Mouse (Mus musculus) lung, embryonic 14.5 days (tissue): ENCODE measurements at regions not wholly inside any gene's neighbourhood (a gene's known extent, or its start where the extent isn't known, plus 50 kb on each side); places are given as distances from the start of the nearest gene placed in this dataset.

Experiments used
- ATAC-seq: fragments of 200-750 bp; cut with Nextera tagmentation; 2 replicates; pipeline ENCODE4 v1.8.0; 2017; ENCODE audit warnings: mild to moderate bottlenecking, moderate TSS enrichment, moderate library complexity; ENCODE audit not compliant: insufficient read depth
- DNase-seq: peaks from one replicate; pipeline ENCODE4 v3.0.0-alpha.2; 2015
- H3K27ac ChIP-seq: fragments of 300-500 bp; sonication (generic); 2 replicates; pipeline ENCODE4 v1.5.1; 2014; ENCODE audit warnings: low read depth, mild to moderate bottlenecking, moderate library complexity
- H3K27me3 ChIP-seq: fragments of 300-500 bp; sonication (generic); 2 replicates; pipeline ENCODE4 v1.6.1; 2014; ENCODE audit warnings: low read length, control low read depth; ENCODE audit not compliant: insufficient read depth
- H3K36me3 ChIP-seq: fragments of 300-500 bp; sonication (generic); 2 replicates; pipeline ENCODE4 v1.6.1; 2014; ENCODE audit warnings: control low read depth; ENCODE audit not compliant: insufficient read depth
- H3K4me1 ChIP-seq: fragments of 300-500 bp; sonication (generic); 2 replicates; pipeline ENCODE4 v1.6.1; 2014; ENCODE audit warnings: antibody characterized with exemption, control low read depth; ENCODE audit not compliant: insufficient read depth
- H3K4me2 ChIP-seq: fragments of 300-500 bp; sonication (generic); 2 replicates; pipeline ENCODE4 v1.6.1; 2014; ENCODE audit warnings: mild to moderate bottlenecking
- H3K4me3 ChIP-seq: fragments of 300-500 bp; sonication (generic); 2 replicates; pipeline ENCODE4 v1.5.1; 2014; ENCODE audit warnings: low read depth, low read length
- H3K9ac ChIP-seq: fragments of 300-500 bp; sonication (generic); 2 replicates; pipeline ENCODE4 v1.6.1; 2014
- H3K9me3 ChIP-seq: fragments of 300-500 bp; sonication (generic); 2 replicates; pipeline ENCODE4 v1.6.1; 2016; ENCODE audit warnings: low read depth, low read length, control low read depth
- CTCF ChIP-seq: IDR thresholded peaks from 2 replicates; pipeline ENCODE4 v1.5.1; 2016; ENCODE audit warnings: antibody characterized with exemption, low read depth
- WGBS: fragments of 180-500 bp; shearing (Covaris S2); extraction: QIAGEN DNeasy Blood & Tissue Kit; methylation state at CpG from one replicate; pipeline ENCODE4 v1.1.7; 2014; 5-methylcytosine and 5-hydroxymethylcytosine counted together

DNA sequence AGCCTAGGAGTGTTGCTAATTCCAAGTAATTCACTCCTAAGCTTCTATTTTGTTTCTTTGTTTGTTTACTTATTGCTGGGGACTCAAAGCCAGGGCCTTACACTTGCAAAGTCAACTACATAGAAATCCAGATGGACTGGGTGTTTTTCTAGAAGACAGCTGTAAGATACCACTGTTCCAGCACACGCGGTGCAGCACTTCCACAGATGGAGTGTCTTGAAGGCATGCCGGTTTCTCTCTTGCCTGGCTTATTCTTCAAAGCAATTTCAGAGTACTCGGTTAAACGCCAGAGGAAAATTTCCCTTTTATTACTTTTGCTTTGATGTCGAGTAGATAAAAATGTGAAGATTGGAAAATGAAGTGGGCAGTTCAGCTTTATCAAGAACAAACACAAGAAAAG lies 477.4 kb downstream of the Etv1 start:
- ATAC-seq = peak; percentile 65
- WGBS = 28% methylated on average over 6 of the region's 6 CpGs

DNA sequence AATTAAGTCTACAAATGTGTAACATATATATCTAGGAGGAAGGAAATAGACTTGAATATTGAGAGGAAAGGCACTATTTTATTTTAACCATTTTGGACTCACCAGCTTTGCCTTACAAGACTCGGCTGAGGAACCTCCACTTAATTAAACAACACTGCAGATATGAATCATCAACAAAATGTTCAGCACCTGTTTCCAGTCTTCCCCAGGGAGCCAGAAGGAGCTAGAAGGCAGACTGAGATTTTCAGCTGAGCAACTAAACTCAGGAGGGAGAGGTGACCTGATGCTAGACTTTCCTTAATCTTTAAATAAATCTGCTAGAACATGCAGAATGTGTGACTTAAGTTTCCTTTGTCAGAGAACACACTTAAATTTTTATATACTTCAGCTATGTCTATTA lies 478.4 kb downstream of the Etv1 start:
- DNase-seq (no peak), ATAC-seq (no peak)
- Histone ChIP-seq H3K4me1 (no peaks in the 10 kb centered on the region), H3K9ac (no peak overlapping the region), H3K9me3 (no peaks in the 10 kb centered on the region), H3K4me2 (no peak overlapping the region), H3K27ac (no peak overlapping the region), H3K27me3 (no peaks in the 10 kb centered on the region), H3K4me3 (no peak overlapping the region), H3K36me3 (no peaks in the 10 kb centered on the region)
- TF ChIP-seq CTCF = no peak
- WGBS = 43% methylated on average over 1 of the region's 1 CpGs

More for the DNA sequence above, 477.4 kb downstream of the Etv1 start:
- Histone ChIP-seq H3K9me3 (no peaks in the 10 kb centered on the region), H3K36me3 (no peaks in the 10 kb centered on the region), H3K4me1 (no peaks in the 10 kb centered on the region), H3K4me2 (no peak overlapping the region), H3K27ac (peak overlapping the region; percentile 42; the same call in 1 of the 2 replicates), H3K9ac (no peak overlapping the region), H3K27me3 (no peaks in the 10 kb centered on the region), H3K4me3 (no peak overlapping the region)
- TF ChIP-seq CTCF = no peak
- peak; percentile 48 for DNase-seq

DNA sequence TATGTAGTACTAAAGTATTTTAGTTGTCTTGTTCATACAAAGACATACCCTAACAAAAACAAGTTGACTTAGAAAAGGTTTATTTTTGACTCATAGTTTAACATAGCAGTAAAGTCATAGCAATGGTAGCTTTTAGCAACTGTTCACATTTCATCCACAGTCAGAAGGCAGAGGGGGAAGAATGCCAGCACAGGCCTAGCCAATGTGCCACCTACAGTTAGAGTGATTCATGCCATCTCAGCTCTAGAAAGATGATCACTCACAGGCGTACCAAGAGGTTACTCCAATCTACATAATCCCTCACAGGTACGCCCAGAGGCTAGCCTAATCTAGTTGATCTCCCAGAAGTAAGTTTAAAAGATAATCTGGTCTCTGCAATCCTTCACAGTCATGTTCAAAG lies 510.5 kb downstream of the Etv1 start:
- WGBS = 82% methylated on average over 2 of the region's 2 CpGs
- Histone ChIP-seq H3K27me3 (no peaks in the 10 kb centered on the region), H3K9me3 (no peaks in the 10 kb centered on the region), H3K4me1 (no peaks in the 10 kb centered on the region), H3K27ac (no peak overlapping the region), H3K36me3 (no peaks in the 10 kb centered on the region), H3K4me3 (no peak overlapping the region), H3K4me2 (no peak overlapping the region), H3K9ac (no peak overlapping the region)
- no peak for TF ChIP-seq CTCF
- DNase-seq = no peak
- no peak for ATAC-seq

DNA sequence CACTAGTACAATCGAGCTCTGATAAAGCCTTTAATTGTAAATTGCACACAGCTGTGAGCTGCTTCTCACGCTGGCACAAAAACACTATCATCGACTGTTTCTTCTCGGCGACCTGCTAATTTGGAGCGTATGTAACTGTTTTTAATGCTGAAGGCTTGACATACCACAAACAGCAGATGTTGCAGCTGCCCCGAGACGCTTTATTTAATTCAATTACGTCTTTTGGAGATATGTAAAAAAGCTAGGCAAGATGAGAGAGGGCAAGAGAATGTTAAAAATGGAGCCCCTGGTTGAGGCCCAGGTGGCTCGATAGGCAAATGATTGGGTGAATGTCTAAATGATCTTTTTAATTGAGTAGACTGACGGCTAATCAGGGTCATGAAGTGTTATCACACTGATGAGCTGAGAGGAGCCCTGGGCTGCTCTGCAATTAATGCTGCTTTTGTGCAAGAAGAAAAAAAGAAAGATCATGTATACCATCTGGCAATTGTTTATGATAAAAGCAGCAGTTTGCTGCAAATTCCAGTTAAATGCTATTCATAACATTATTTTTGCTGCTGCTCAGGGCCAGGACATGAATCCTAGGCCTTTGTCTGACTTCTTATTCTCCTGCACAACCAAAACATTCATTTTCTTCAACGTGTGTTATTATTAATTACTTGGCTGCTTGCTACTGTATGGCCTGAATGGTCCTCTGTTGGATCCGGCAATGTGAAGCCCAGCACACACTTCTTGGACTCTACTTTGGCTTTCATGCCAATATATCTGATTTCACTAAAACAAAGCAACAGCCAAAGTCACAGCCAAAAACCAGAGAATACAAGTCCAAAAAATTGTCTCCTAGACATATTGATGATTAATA lies 522.4 kb downstream of the Etv1 start:
- Histone ChIP-seq H3K9me3 (no peaks in the 10 kb centered on the region), H3K27ac (no peak overlapping the region), H3K4me3 (no peak overlapping the region), H3K36me3 (no peaks in the 10 kb centered on the region), H3K27me3 (no peaks in the 10 kb centered on the region), H3K4me2 (peak overlapping the region; percentile 0; the same call in 1 of the 2 replicates), H3K4me1 (no peaks in the 10 kb centered on the region), H3K9ac (no peak overlapping the region)
- no peak for TF ChIP-seq CTCF
- ATAC-seq (peak; percentile 89), DNase-seq (peak; percentile 74)
- WGBS = 37% methylated on average over 13 of the region's 13 CpGs

DNA sequence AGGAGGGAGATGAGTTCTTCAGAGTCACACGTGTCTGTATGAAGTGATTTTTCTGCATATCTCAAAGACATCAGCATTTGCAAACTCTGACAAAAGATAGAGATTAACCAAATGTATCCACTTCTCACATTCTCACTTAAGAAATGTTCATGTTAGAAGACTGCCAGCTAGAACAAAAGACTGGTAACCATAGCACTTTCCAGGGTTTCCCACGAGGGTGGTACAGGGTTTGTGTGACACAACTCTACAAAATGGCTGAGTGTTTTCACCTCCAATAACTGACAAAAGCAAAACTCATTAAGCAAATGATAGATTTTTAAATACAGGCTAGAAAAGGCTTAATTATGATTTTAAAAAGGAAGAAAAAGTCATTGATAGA lies 523.0 kb downstream of the Etv1 start:
- Histone ChIP-seq H3K9ac (no peak overlapping the region), H3K36me3 (no peaks in the 10 kb centered on the region), H3K4me1 (no peaks in the 10 kb centered on the region), H3K27me3 (no peaks in the 10 kb centered on the region), H3K4me3 (no peak overlapping the region), H3K27ac (no peak overlapping the region), H3K4me2 (no peak overlapping the region), H3K9me3 (no peaks in the 10 kb centered on the region)
- ATAC-seq (0 out of 2 replicates have a peak, but pooled peaks have one; percentile 59), DNase-seq (no peak)
- 33% methylated on average over 2 of the region's 2 CpGs for WGBS
- no peak for TF ChIP-seq CTCF

DNA sequence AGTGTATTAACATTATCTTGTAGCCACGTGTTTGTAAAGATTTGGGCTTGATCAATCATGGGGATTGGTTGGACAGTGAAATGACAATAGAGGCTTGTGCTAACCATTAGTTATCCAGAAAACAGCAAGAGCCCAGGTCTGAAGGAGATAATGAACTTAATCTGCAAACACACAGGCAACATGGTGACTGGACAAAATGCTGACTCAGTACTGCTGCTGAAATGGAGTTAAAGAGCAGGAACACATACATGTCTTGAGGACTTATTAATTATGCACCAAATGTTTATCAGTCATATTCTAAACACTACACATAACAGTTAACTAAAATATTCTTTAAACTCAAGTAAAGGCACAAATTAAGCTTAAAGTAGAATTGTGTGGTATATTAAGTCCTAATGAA lies 528.6 kb downstream of the Etv1 start:
- no peak overlapping the region for H3K9ac ChIP-seq
- H3K27me3 ChIP-seq = no peaks in the 10 kb centered on the region
- no peaks in the 10 kb centered on the region for H3K4me1 ChIP-seq
- H3K9me3 ChIP-seq = no peaks in the 10 kb centered on the region
- no peak overlapping the region for H3K4me3 ChIP-seq
- H3K4me2 ChIP-seq = no peak overlapping the region
- no peak overlapping the region for H3K27ac ChIP-seq
- TF ChIP-seq CTCF = no peak
- 49% methylated on average over 1 of the region's 1 CpGs for WGBS
- H3K36me3 ChIP-seq = no peaks in the 10 kb centered on the region
- no peak for DNase-seq
- no peak for ATAC-seq

DNA sequence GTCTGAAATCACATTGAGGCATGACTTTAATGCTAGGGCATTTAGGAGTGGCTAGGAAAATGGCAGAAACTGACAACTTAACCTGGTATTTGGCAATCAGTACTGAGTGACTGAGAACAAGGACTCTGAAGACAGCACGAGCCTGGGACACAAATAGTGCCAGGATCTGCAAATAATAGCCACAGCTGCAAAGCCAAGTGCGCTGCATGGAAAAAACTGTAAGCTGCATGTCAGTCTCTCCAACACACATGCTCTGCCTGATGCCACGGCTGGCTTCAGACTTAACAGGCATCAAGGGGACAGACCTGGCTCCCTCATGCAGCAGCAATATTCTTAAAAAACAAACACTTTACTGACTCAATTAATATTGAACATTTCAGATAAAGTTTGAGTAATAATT lies 530.7 kb downstream of the Etv1 start:
- 47% methylated on average over 3 of the region's 3 CpGs for WGBS
- no peak overlapping the region for H3K27ac ChIP-seq
- H3K4me1 ChIP-seq = no peaks in the 10 kb centered on the region
- no peak overlapping the region for H3K4me3 ChIP-seq
- no peaks in the 10 kb centered on the region for H3K36me3 ChIP-seq
- TF ChIP-seq CTCF = no peak
- H3K9ac ChIP-seq = no peak overlapping the region
- no peak for DNase-seq
- H3K4me2 ChIP-seq = no peak overlapping the region
- H3K9me3 ChIP-seq = no peaks in the 10 kb centered on the region
- H3K27me3 ChIP-seq = no peaks in the 10 kb centered on the region
- no peak for ATAC-seq
